ENCODE assay signal across 8 mouse cellular contexts in the genomic region with DNA sequence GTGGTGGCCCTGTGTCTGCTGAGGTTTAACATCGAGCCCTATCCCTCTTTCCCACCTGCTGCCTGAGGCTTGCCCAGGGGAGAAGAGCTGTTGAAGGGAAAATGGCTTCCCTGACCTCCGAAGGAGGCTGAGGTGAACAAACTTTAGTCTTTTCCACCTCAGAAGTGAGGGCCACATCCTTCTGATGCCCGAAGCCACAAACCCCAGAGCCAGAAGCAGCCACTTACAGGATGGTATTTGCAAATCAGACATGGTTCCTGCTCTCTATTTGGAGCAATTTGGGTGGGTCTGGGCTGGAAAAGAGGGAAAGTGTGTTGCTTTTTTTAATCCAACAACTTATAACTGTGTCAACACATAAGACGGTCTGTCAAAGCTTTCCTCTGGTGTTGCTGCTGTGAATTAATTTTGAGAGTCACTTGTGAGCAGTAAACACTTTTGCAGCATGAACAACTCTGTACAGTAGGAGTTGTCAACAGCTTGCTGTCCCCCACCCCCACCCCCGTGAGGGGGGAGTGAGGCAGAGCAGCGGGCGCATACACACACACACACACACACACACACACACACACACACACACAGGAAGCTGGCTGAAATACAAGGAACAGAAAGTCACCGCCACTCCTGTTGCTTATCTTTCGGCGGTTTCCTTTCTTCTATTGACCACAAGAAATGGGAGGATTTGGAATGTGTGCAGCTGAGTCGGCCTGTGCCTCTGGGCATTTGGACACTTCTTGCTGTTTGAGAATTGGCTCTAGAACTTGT.
DNase-seq lines count a peak whose midpoint lies in the region; ATAC-seq lines count a peak whose summit lies in the region.

No protein-coding gene starts in this region.

- 67% methylated on average over 11 of the region's 11 CpGs for WGBS in hindbrain, embryonic 13.5 days
- 62% methylated on average over 11 of the region's 11 CpGs for WGBS in hindbrain, embryonic 12.5 days
- WGBS in heart, embryonic 16.5 days: 14% methylated on average over 11 of the region's 11 CpGs
- 45% methylated on average over 11 of the region's 11 CpGs for WGBS in limb, embryonic 13.5 days

- H3K27me3 ChIP-seq in hindbrain, embryonic 13.5 days: no peaks in the 10 kb centered on the region
- no peaks in the 10 kb centered on the region for H3K27me3 ChIP-seq in hindbrain, embryonic 12.5 days
- H3K27me3 ChIP-seq in heart, embryonic 16.5 days (ENCODE audit: control insufficient read depth, insufficient read depth, low read length): no peaks in the 10 kb centered on the region
- no peaks in the 10 kb centered on the region for H3K27me3 ChIP-seq in limb, embryonic 13.5 days

- H3K4me1 ChIP-seq in hindbrain, embryonic 13.5 days (replicated peaks): peaks cover 49% of the 10 kb centered on the region
- H3K4me1 ChIP-seq in hindbrain, embryonic 12.5 days: peaks cover 35% of the 10 kb centered on the region
- H3K4me1 ChIP-seq in heart, embryonic 16.5 days (ENCODE audit: control insufficient read depth, insufficient read depth, low read length): peaks cover 34% of the 10 kb centered on the region
- peaks cover 42% of the 10 kb centered on the region for H3K4me1 ChIP-seq in limb, embryonic 13.5 days

- no peak overlapping the region for H3K4me3 ChIP-seq in hindbrain, embryonic 13.5 days
- H3K4me3 ChIP-seq in hindbrain, embryonic 12.5 days: no peak overlapping the region
- H3K4me3 ChIP-seq in heart, embryonic 16.5 days (ENCODE audit: low read length): no peak overlapping the region
- H3K4me3 ChIP-seq in limb, embryonic 13.5 days: no peak overlapping the region

- no peak overlapping the region for H3K4me2 ChIP-seq in hindbrain, embryonic 13.5 days
- no peak overlapping the region for H3K4me2 ChIP-seq in hindbrain, embryonic 12.5 days (replicated peaks)
- peak overlapping the region; percentile 42; the same call in 1 of the 2 replicates for H3K4me2 ChIP-seq in heart, embryonic 16.5 days (ENCODE audit: low read depth, low read length)
- peak overlapping the region; percentile 20 for H3K4me2 ChIP-seq in limb, embryonic 13.5 days (replicated peaks)

- H3K9ac ChIP-seq in hindbrain, embryonic 13.5 days: no peak overlapping the region
- H3K9ac ChIP-seq in hindbrain, embryonic 12.5 days: no peak overlapping the region
- H3K9ac ChIP-seq in heart, embryonic 16.5 days (ENCODE audit: low read length): peak overlapping the region; percentile 32
- no peak overlapping the region for H3K9ac ChIP-seq in limb, embryonic 13.5 days

- H3K9me3 ChIP-seq in hindbrain, embryonic 13.5 days: no peaks in the 10 kb centered on the region
- H3K9me3 ChIP-seq in hindbrain, embryonic 12.5 days (replicated peaks): no peaks in the 10 kb centered on the region
- no peaks in the 10 kb centered on the region for H3K9me3 ChIP-seq in heart, embryonic 16.5 days (replicated peaks; ENCODE audit: control insufficient read depth, low read length)
- no peaks in the 10 kb centered on the region for H3K9me3 ChIP-seq in limb, embryonic 13.5 days

- 0 out of 2 replicates have a peak, but pooled peaks have one; percentile 29 for ATAC-seq in hindbrain, embryonic 13.5 days (ENCODE audit: low FRiP score)
- ATAC-seq in hindbrain, embryonic 12.5 days (ENCODE audit: low FRiP score): no peak
- ATAC-seq in common myeloid progenitor, adult 5-6 weeks (replicated peaks; ENCODE audit: low read depth, poor library complexity, severe bottlenecking): peak; percentile 79
- peak; percentile 45 for ATAC-seq in heart, embryonic 16.5 days (replicated peaks; ENCODE audit: extremely low read depth, insufficient read depth, low FRiP score)
- peak; percentile 58 for ATAC-seq in limb, embryonic 13.5 days (ENCODE audit: low FRiP score, low read depth)

- peak overlapping the region; percentile 48; the same call in 1 of the 2 replicates for H3K27ac ChIP-seq in hindbrain, embryonic 13.5 days
- H3K27ac ChIP-seq in hindbrain, embryonic 12.5 days: no peak overlapping the region
- peak overlapping the region; percentile 81 for H3K27ac ChIP-seq in heart, embryonic 16.5 days (ENCODE audit: low read length)
- H3K27ac ChIP-seq in limb, embryonic 13.5 days: peak overlapping the region; percentile 66; the same call in 1 of the 2 replicates

- DNase-seq in CD4-positive, CD25-positive, alpha-beta regulatory T cell, adult 2 months (ENCODE audit: low read depth, low spot score): peak; percentile 77
- DNase-seq in natural killer cell, adult 2 months (ENCODE audit: low spot score in 2 of 2): peak; percentile 59 to 77
- DNase-seq in urinary bladder, postnatal 36 days (ENCODE audit: low spot score in 2 of 2): peak; percentile 41 to 61

- no peaks in the 10 kb centered on the region for H3K36me3 ChIP-seq in hindbrain, embryonic 13.5 days
- H3K36me3 ChIP-seq in hindbrain, embryonic 12.5 days: no peaks in the 10 kb centered on the region
- no peaks in the 10 kb centered on the region for H3K36me3 ChIP-seq in heart, embryonic 16.5 days (ENCODE audit: control insufficient read depth, insufficient read depth)
- no peaks in the 10 kb centered on the region for H3K36me3 ChIP-seq in limb, embryonic 13.5 days

Comparison
In these comparisons a context has a peak if more than half of its experiments do, and no peak if none do; other contexts are left out.
1. H3K4me2 ChIP-seq: peak in heart, embryonic 16.5 days (single experiment) and limb, embryonic 13.5 days (single experiment); none in hindbrain, embryonic 13.5 days (single experiment) and hindbrain, embryonic 12.5 days (single experiment).
2. Peak in every context shown above with its lines, with median percentiles within 50 percentile points of each other: DNase-seq.